ENCODE assay signal across 23 mouse cellular contexts in the genomic region with DNA sequence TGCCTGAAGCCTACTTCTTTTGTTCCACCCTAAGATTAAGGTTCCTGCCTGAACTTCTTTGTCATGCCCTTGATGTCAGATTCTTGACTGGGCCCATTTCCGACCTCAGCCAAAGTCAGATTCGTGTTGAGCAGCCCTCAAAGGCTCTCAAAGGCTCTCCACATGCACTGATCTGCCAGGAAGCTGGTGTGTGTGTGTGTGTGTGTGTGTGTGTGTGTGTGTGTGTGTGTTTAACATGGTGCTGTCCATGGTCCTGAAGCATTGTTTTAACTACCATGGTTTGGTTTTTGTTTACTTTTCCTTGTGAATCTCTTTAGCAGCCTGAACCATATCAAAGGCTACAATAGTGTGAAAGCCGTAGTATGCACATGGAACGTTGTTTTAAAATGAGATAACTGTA. TPM values are rescaled to one million over a fixed set of nuclear protein-coding genes. Genes with fewer than 3 reads are reported as not detected.
DNase-seq lines count a peak whose midpoint lies in the region; ATAC-seq lines count a peak whose summit lies in the region.
"Had no signal": no experiment of that assay in that cellular context is flagged by ENCODE, and none has a peak within 500 bp of the region (broad histone marks: within the 10 kb centered on the region; RNA-seq: fewer than 3 reads in every experiment).

No protein-coding gene starts in this region.

- no peak overlapping the region for H3K4me3 ChIP-seq in kidney, embryonic 15.5 days (replicated peaks)
- no peak overlapping the region for H3K4me3 ChIP-seq in limb, embryonic 10.5 days
- H3K4me3 ChIP-seq: erythroblast, embryonic 14.5 days; heart, embryonic 10.5 days; hindbrain, embryonic 15.5 days; layer of hippocampus, adult 2 months; left cerebral cortex, adult 2 months; lung, embryonic 15.5 days; midbrain, embryonic 13.5 days had no signal

- intact Hi-C loops in gastrocnemius, postnatal 14 days (cut with DNase I; ENCODE audit: low total_unique reads), result no loop called here

- peak; percentile 25 for DNase-seq in kidney, postnatal 10 days
- DNase-seq in 416B (ENCODE audit: low read depth) (peak; percentile 49), adipocyte (ENCODE audit: low spot score) (peak; percentile 58)
- DNase-seq in limb, embryonic 10.5 days (ENCODE audit: low spot score), result peak; percentile 38
- no peak for DNase-seq in gastrocnemius, postnatal 14 days
- DNase-seq: forebrain, postnatal 0 days; gastrocnemius, postnatal 10 days; kidney, adult 8-10 months; liver; right cerebral cortex, postnatal 14 days; thymus, postnatal 36 days had no signal

- ATAC-seq in kidney, embryonic 15.5 days (replicated peaks; ENCODE audit: low FRiP score), result no peak
- ATAC-seq in megakaryocyte-erythroid progenitor cell, adult 5-6 weeks (replicated peaks; ENCODE audit: low FRiP score, low TSS enrichment, poor library complexity, severe bottlenecking), result no peak
- ATAC-seq: forebrain, postnatal 0 days; midbrain, embryonic 13.5 days had no signal

- no peak overlapping the region for H3K27ac ChIP-seq in kidney, embryonic 15.5 days
- no peak overlapping the region for H3K27ac ChIP-seq in limb, embryonic 10.5 days
- H3K27ac ChIP-seq: heart, embryonic 10.5 days; hindbrain, embryonic 15.5 days; layer of hippocampus, adult 2 months; left cerebral cortex, adult 2 months; lung, embryonic 15.5 days; midbrain, embryonic 13.5 days; stomach, postnatal 0 days had no signal

- H3K9me3 ChIP-seq in kidney, embryonic 15.5 days (replicated peaks), result no peaks in the 10 kb centered on the region
- no peaks in the 10 kb centered on the region for H3K9me3 ChIP-seq in limb, embryonic 10.5 days (replicated peaks)
- H3K9me3 ChIP-seq: G1E; heart, embryonic 10.5 days; hindbrain, embryonic 15.5 days; lung, embryonic 15.5 days; midbrain, embryonic 13.5 days had no signal

- WGBS in kidney, embryonic 15.5 days, result 74% methylated on average over 4 of the region's 4 CpGs
- WGBS in limb, embryonic 10.5 days, result 76% methylated on average over 4 of the region's 4 CpGs

- H3K36me3 ChIP-seq in kidney, embryonic 15.5 days, result no peaks in the 10 kb centered on the region
- no peaks in the 10 kb centered on the region for H3K36me3 ChIP-seq in limb, embryonic 10.5 days
- H3K36me3 ChIP-seq: G1E; heart, embryonic 10.5 days; lung, embryonic 15.5 days; midbrain, embryonic 13.5 days had no signal

- H3K4me1 ChIP-seq in kidney, embryonic 15.5 days, result peaks cover 30% of the 10 kb centered on the region
- peaks cover 19% of the 10 kb centered on the region for H3K4me1 ChIP-seq in limb, embryonic 10.5 days

- H3K27me3 ChIP-seq in kidney, embryonic 15.5 days, result peaks cover 18% of the 10 kb centered on the region
- peaks cover 7% of the 10 kb centered on the region; the same call in 1 of the 2 replicates for H3K27me3 ChIP-seq in limb, embryonic 10.5 days (ENCODE audit: low read depth, poor library complexity, severe bottlenecking)

- no peak overlapping the region for H3K9ac ChIP-seq in kidney, embryonic 15.5 days
- H3K9ac ChIP-seq: forebrain, postnatal 0 days; hindbrain, embryonic 15.5 days; lung, embryonic 15.5 days; midbrain, embryonic 13.5 days had no signal

- no peak overlapping the region for H3K4me2 ChIP-seq in kidney, embryonic 15.5 days
- H3K4me2 ChIP-seq: hindbrain, embryonic 15.5 days; lung, embryonic 15.5 days; midbrain, embryonic 13.5 days had no signal

RNA-seq across cellular contexts. Expression of a gene that starts 4.8 kb away (rescaled TPM):
- 0.90 and 1.00 TPM in 2 replicates for polyA plus RNA-seq in kidney, embryonic 15.5 days (2015; fragmentation: Nextera tagmentation; extraction: Ambion mirVana)
- polyA plus RNA-seq in limb, embryonic 10.5 days (2016; fragmentation: Nextera tagmentation; extraction: Ambion mirVana), result 0.67 and 2.4 TPM in 2 replicates
- total RNA-seq in gastrocnemius, postnatal 14 days (2021), result 1 to 10 TPM; 5.9 to 6.7 TPM
- not detected in 2 replicates for total RNA-seq in megakaryocyte-erythroid progenitor cell, adult 5-6 weeks (2014; fragmentation: Nextera tagmentation)
- not detected in 2 replicates for total RNA-seq in megakaryocyte-erythroid progenitor cell, adult 5-6 weeks (2017)
- total RNA-seq: common myeloid progenitor, adult 5-6 weeks had no signal
- polyA plus RNA-seq: erythroblast, embryonic 14.5 days; G1E had no signal

RNA-seq across cellular contexts. Expression of a gene that starts 39.0 kb away (rescaled TPM):
- polyA plus RNA-seq in kidney, embryonic 15.5 days (2015; fragmentation: Nextera tagmentation; extraction: Ambion mirVana), result 0.06 and 0.27 TPM in 2 replicates
- 0.06 TPM in 1 of 2 replicates, not detected in the other for polyA plus RNA-seq in limb, embryonic 10.5 days (2016; fragmentation: Nextera tagmentation; extraction: Ambion mirVana)
- total RNA-seq in gastrocnemius, postnatal 14 days (2021), result 1 to 10 TPM; 2.1 to 2.3 TPM
- not detected in 2 replicates for total RNA-seq in megakaryocyte-erythroid progenitor cell, adult 5-6 weeks (2014; fragmentation: Nextera tagmentation)
- total RNA-seq in megakaryocyte-erythroid progenitor cell, adult 5-6 weeks (2017), result not detected in 2 replicates
- total RNA-seq: common myeloid progenitor, adult 5-6 weeks had no signal
- polyA plus RNA-seq: erythroblast, embryonic 14.5 days; G1E had no signal

RNA-seq across cellular contexts. Expression of a gene that starts 39.1 kb away (rescaled TPM):
- polyA plus RNA-seq in kidney, embryonic 15.5 days (2015; fragmentation: Nextera tagmentation; extraction: Ambion mirVana), result 78.3 and 93.8 TPM in 2 replicates
- polyA plus RNA-seq in limb, embryonic 10.5 days (2016; fragmentation: Nextera tagmentation; extraction: Ambion mirVana), result 23.6 and 29.4 TPM in 2 replicates
- total RNA-seq in gastrocnemius, postnatal 14 days (2021), result 10 to 100 TPM; 65.0 to 76.7 TPM
- total RNA-seq in megakaryocyte-erythroid progenitor cell, adult 5-6 weeks (2014; fragmentation: Nextera tagmentation), result 1.2 TPM in 1 of 2 replicates, not detected in the other
- 0.61 and 2.4 TPM in 2 replicates for total RNA-seq in megakaryocyte-erythroid progenitor cell, adult 5-6 weeks (2017)
- polyA plus RNA-seq: erythroblast, embryonic 14.5 days; G1E had no signal

Comparison
In these comparisons a context has a peak if more than half of its experiments do, and no peak if none do; other contexts are left out.
1. RNA of a gene that starts 4.8 kb away (total RNA-seq): 5.9 to 6.7 TPM in gastrocnemius, postnatal 14 days; not detected in megakaryocyte-erythroid progenitor cell, adult 5-6 weeks; every median in the first group is over 4 times any median in the second.
2. RNA of a gene that starts 39.1 kb away (total RNA-seq): 65.0 to 76.7 TPM in gastrocnemius, postnatal 14 days; 0.61 to 2.4 TPM in megakaryocyte-erythroid progenitor cell, adult 5-6 weeks; every median in the first group is over 10 times any median in the second.